Mouse (Mus musculus) cerebellum, adult 9-11 months (tissue): ENCODE measurements at regions not wholly inside any gene's neighbourhood (a gene's known extent, or its start where the extent isn't known, plus 50 kb on each side); places are given as distances from the start of the nearest gene placed in this dataset.

ENCODE experiments used
- DNase-seq: peaks from one replicate; pipeline ENCODE4 v3.0.0; 2022

DNA sequence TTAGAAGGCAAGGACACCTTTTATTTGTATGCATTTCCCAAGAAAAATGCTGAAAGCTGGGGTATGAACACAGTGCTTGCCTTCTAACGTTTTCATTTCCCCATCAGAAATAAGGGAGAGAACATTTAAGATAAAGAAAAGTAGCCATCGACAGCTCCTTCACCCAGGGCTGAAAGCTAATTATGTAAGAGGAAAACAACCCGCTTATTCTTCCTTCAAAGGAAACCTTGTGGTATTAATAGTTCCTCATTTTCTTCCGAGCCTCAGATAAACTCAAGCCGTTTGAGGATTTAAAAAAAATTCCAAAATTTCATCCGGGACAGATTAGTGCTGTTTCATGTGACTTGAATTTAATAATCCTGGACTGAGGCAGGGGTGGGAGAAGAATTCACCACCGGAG lies 512.2 kb upstream of the Gm10131 start:
- no peak for DNase-seq

DNA sequence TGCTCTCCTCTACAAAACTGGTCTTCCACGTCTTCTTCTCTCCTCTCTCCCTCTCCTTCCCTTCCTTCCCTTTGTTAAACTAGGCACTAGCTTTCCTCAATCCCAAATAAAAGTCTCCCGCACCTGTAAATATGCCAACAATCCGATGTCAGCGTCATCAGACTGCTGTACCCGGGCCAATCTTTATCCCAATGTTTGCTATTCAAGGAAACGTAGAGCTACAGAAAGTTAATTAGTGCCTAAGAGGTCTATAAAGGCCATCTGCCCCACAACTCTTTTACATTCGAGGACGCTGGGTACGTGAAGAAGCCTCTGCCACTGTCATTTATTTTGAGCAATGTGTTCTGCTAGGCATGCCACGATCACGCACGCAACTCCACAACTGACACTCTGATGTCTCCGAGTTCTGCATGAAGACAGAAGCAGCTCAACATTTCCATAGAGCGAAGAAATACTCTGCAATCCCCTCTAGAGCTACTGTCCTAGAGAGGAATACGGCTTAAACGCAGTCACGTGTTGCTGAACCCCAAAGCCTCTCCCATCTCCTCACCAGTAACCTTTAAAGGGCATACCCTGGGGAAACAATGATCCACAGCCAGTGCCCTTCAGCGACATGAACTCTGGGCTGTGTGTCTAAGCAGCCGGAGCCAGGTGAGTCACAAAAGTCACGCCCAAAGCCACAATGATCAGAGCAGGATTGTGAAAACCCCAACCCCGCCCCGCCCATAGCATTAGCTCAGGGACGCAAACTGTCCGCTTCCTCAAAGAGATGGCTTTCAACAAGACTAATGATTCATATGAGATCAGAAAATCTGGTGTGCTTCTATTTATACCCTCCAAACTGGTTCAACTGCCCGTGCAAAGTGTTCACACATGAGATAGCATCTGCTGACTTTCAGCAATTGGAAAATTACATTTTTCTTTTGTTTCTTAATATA lies 510.9 kb upstream of the Gm10131 start:
- DNase-seq, result no peak

DNA sequence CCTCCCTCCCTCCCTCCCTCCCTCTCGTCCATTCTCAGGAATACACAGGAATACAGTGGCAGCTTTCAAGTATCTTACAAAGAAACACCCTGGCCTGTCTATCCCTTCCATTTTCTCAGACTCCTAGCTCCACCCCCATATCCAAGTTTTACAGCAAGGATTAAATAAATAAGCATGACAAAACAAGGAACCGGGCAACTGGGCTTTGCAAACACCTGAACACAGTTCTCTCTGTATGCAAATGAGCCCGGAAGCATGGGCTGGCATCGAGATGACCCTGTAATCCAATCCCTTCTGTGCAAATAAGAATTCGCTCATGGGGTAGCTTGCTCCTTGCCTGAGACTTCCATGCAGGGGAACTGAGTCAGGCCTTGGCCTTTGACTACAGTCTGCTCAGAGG lies 506.5 kb upstream of the Gm10131 start:
- no peak for DNase-seq

DNA sequence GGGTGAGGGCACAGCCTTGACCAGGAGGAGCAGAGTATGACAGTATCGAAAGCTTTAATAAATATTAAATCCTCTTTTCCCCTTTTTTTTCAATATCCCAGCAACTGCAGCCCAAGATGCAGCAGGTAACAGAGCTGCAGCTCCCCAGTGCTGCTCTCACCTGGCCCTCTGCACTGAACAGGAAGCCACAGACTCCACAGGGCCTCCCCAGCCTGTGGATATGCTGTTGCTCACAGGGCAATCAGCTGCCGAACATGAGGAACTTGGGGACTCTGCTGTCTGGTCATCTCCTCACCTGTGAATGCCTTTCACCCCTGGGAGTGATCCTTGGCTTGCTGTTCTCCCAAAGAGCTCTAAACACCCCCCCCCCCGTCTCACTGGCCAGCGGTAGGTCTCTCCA lies 503.4 kb upstream of the Gm10131 start:
- DNase-seq, result no peak

DNA sequence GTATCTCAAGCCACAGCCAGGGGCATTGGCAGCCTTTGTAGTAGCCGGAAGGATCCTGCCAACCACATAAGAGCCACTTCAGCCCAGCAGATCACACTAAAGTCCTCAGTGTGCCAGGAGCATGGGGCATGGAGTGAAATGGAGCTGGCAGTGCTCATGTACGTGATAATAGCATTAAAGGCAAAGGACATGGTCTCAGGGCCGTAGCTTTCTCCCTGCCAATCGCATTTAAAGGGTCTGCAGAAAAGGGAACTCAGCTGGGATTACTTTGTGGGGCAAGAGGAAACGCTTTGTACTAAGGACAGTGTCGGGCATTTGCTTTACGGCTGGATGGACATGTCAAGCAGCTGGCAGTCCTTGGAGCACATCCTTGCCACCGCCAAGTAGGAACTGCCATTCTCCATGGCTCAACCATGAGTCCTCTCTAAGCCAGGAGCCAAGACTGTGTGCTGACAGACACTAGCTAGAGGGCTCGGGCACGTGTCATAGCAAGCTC lies 502.5 kb upstream of the Gm10131 start:
- peak; percentile 11 for DNase-seq

DNA sequence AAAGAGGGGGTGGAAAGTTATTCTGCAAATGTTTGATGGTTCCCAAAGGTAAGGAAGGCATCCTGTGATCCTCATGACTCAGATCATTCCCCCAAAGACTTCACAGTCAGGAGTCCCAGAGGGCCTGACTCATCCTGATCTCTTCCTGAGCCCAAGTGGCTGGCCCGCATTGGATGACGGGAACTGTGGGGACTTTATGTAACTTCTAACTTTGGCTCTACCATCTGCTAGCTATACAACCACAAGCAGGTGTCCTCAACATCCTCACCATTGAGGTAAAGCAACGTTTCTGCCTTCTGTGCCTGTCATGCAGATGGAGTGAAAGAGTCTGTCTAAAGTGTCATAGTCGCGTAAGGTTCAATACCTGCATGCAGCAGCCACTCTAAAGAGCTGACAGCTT lies 501.6 kb upstream of the Gm10131 start:
- no peak for DNase-seq

DNA sequence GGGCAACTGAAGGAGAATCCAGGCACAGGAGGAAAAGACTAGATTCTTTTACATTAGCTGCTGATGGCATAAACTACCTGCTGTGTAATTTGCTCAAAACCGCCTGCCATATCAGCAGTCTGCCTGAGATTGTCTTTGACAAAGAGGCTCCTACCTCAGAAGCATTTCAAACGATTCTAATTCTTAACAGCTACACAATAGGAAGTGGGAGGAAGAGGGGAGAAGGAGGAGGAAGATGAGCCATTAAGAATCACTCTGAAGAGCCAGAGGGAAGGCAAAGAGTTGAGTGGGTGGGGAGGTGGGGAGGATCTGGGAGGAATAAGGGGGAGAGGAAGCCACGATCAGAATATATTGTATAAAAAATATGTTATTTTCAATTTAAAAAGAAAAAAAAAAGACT lies 500.9 kb upstream of the Gm10131 start:
- no peak for DNase-seq

DNA sequence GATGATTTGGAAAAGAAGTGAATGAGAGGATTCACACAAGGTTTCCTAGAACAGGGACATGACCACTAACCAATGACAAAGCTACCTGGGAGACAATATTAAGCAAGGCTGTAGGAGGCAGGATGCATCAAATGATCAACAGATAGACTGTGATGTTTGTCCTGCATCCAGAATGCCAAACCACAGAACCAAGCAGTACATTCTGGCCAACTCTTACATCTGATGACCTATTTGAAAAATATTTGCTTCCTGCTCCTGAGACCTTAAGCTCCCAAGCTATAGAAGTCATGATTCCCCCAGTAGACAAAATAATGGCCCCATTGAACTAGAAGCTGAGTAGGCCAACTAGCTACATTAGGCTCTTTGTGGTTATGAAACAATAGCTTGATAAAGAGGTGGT lies 498.6 kb upstream of the Gm10131 start:
- DNase-seq, result no peak

DNA sequence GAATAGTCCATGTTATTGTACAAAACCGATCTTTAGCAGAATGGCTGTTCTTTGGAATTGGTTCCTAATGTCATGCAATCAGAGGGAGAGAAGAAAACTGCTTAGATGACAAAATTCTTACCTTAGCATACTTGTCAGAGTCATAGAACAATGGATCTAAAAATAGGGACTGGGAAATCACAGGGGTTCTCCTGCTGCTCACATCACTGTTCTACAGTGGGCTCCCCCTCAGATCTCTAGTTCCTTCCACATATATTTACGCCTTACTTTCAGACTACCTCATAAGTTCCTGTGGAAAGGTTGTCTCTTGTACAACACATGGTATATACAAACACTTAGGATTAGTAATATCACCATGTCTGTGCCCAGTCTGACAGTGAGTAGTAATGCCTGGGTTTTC lies 495.9 kb upstream of the Gm10131 start:
- DNase-seq, result no peak

DNA sequence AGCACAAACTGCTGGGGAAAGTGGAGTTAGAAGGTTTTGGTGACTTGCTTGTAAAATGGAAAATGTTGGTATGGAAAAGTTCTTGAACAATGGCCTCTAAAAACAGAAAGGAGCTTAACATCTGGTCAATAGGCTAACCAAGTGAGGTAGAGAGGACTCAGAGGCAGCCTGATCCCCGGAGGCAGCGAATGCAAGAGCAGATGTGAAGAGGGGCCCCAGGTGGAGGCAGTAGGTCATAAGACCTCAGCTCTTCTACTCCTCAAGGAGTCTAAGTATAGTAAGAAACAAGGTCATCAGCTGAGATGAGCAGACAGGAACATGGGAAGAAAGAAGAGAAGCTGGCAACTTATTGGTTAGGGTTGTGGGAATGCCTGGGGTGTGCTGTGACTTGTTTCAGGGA lies 493.5 kb upstream of the Gm10131 start:
- DNase-seq, result no peak

DNA sequence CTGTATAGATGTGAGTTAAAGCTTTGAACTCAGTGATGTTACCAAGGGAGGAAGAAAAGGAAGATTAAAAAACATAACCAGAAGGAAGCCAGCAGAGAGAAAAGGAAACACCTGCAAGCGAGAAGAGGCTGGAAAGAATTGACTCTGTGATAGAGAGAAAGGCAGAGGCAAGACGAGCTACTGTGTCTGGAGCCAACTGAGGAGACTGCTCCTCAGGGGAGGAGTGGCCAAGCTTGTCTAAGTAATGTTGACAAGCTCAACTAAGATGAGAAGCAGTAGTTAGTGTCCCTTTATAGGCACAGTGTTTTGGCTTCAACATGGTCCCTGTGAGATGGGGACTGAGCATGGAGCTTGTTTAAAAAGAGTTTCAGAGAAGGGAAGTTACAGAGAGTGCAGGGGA lies 493.0 kb upstream of the Gm10131 start:
- DNase-seq, result no peak

DNA sequence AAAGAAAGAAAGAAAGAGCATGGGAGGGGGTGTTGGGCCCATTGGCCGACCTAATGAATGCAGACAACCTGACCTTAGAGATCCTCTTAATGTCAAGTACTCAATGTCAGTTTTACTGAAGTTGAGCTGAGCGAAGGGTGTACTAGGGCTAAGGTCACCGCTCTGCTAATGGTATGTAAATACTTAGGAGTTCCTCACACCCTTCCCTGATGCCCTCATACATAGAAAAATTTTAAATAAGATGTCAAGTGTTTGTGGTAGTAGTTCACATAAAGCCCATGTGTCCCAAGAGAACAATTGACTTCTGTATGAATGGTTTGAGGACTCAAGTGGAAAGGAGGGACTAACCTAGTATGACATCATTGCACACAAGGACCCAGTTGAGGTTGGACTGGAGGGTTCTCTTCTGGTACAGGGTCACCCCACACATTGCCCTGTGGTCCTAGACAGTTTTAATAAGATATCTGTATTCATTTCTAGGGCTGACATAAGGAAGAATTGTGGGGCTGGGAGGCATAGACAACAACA lies 490.0 kb upstream of the Gm10131 start:
- no peak for DNase-seq

DNA sequence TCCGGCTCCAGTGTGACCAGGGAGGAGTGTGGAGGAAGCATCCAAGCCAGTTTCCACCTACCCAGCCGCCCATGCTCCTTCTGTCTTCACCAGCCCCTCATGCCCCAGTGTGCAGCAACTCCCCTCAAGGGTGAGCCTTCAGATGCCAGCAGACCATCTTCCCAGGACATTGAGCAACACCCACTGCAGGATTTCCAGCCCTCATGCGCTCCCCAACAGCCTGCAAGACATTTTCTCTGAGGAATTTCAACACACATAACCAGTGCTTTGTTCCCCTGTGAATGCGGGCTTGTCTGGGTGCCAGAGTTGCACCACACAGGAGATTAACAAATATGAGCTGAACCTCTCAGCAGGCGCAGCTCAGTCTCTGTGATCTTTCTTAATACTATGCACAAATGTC lies 489.3 kb upstream of the Gm10131 start:
- no peak for DNase-seq

DNA sequence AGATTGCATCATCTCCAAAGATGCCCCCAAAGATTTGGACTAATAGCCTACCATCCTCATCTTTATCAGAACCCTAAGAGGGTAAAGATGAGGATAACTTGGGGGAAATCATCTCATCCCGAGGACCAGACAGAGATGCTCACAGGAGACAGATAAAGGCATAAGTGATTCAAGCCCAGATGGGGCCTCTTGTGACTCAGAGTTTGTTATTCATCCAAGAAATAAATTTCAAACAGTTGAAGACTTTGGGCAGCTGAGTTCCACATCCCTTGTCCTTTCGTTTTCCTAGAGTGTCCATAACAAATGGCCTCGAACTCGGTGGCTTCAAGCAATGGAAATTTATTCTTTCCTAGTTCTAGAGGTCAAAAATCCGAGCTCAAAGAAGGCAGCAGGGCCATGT lies 485.1 kb upstream of the Gm10131 start:
- no peak for DNase-seq

DNA sequence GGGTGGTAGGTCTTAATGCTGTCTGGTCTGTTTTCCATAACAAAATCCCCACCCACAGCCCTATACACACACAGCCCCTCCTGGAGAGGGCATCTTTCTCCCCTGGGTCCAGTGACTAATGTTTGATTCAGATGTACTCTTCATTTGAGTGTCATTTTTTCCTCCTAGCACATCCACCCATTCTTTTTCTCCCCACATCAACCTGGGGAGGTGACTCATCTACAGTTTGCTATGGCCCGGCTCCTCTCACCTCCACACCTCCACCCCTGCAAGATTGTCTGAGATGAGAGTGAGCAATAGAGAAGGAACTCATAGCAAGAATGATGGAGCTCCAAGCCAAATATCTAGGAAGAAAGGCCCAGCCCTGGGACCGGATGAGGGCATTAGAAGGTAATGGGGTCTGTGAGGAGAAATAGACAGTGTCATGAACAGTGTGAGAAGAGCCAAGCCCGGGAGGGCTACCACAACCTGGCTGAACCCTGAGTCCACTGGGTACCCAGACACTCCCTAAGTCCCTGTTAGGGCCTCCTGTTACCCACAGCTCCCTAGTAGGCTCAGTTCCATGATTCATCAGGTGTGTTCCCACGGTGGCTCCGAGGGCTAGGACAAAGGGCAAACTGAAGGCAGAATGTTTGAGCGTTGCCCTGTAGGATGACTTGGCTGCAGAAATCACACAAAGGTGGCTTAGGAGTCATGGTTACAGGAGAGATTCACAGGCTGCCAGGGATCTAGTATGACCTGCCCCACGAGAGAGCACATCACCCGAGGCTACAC lies 479.6 kb upstream of the Gm10131 start:
- DNase-seq, result no peak

DNA sequence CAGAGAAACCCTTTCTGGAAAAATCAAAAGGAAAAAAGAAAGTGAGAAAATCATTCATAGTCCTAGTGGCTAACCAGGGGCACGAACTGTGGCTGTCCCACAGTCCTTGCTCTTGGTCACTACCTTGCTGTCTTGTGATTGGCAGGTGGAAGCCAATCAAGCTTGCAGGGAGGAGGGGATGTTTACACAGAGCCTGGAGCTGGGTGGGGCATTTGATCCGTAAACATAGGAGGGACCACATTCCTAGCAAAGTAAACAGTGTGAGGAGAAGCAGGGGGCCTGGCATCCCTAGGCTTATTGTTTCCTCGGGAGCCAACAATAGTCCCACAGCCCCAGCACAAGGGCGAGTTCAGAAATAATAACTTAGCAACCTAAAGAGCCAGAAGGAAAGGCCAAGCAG lies 466.5 kb upstream of the Gm10131 start:
- no peak for DNase-seq

DNA sequence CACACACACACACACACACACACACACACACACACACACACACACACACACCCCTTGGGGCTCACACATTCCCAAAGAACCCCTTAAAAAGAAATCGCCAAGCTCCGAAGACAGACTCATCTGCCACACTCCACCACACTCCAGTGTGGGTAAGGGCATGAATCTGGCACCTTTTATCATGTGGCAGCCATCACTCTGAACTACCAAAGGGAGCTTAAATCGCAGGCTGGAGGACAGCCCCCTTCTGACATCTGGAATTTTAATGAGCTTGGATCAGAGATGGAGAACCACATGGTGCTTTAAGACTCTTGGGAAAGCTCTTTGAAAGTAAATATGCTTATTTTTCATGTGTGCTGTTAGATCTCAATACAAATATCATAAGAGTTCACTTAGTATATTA lies 462.5 kb upstream of the Gm10131 start:
- DNase-seq, result no peak

DNA sequence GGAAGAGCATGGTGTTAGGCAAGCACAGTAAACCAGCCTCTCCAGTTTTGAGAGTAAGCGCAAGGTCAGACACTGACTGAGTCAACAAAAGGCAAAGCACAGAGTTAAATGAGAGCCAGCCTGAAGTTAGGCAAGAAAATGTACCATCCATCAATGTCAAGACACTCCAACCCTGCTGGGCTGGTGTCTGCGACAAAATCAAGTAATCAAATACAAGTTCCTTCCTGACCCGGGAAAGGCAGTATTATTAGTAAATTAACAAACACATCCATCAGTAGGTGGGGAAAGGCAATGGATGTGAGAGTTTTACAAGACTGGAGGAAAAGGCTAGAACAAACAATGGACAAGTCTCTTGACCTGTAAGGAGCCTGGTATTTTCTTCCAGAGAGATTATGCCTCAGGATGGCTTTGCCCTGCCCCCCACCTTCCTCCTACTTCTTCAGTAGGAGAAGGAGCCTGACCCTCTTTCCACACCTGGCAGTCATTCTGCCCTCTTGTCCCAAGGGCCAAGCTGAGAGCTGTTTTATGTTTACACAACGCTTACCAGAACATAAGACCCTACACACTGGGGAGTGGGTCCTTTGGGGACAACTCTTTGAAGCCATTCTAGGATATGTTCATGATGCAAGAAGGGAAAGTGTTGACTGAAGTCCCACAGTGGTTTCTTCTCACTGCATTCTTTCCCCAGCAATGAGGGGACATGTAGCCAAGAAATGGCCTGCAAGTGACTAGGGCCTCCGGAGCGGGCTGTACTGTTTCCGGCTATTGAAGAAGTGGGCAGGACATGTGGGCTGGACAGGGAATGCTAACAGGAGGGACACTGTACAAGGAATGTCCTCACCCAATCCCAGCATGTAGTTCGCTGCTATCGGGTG lies 461.7 kb upstream of the Gm10131 start:
- DNase-seq, result no peak

DNA sequence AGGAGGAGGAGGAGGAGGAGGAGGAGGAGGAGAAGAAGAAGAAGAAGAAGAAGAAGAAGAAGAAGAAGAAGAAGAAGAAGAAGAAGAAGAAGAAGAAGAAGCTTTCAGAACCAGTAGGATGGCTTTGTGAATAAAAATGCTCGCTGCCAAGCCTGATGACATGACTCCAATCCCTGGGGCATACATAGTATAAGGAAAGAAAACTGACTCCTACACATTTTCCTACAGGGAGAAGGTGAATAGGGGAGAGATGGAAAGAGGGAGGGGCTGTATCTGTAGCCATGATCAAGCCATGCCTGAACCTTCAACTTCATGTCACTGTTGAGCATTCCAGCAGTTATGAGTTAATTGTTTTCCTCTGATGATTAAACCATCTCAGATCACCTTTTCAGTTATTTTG lies 460.2 kb upstream of the Gm10131 start:
- no peak for DNase-seq

DNA sequence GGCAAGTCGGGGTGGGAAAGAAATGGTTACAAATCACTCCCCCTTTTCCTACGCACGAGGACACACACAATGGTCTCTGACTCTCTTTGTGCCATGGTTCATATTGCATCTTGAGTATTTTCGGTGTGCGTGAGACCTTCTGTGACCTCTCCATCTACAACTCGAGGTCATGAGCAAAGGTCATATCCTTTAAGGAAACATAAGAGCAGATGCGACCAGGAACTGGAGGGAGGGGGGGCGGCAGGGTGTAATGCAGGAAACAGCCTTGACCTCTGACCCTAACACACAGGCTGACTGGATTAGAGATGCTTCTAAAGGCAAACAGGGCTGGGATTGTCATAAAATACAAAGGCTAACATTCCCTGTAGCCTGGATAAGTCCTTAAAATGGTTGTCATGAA lies 450.7 kb upstream of the Gm10131 start:
- DNase-seq, result no peak

DNA sequence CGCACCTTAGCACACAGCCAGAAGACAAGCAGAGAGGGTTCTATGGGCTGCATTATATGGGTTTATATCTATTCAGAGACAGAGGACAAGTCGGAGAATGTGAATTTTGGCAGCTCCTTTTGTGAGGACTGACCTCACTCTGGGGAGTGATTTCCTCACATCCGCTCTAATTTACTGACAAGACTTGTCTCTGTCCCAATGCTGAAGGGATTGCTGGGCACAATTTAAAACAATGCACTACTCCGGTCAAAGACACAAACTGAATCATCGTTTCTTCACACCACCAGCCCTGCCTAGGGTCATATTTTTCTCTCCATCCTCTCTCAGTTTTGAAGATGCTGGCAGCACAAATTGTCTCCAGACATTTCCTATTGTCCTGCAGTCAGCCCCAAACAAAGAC lies 438.2 kb upstream of the Gm10131 start:
- no peak for DNase-seq

DNA sequence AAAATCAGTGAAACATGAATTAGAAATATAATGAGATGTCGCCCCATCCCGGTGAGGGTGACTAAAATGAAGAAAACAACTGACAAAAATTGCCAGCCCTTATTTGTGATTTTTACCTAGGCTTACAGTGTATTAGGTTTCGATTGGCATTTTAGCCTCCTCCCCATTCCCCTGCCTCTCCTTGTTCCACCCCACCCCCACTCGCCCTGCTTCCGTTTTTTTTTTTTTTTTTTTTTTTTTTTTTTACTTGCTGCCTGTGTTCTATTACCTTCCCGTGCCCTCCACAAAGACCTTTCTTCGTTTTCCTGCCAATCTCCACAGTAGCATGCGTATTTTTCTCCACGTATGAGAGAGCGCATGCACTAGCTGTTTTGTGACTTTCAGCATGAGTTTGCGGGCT lies 435.3 kb upstream of the Gm10131 start:
- no peak for DNase-seq
